Mouse (Mus musculus): ENCODE measurements around the gene Crabp2. TPM values are rescaled to one million over a fixed set of nuclear protein-coding genes. Genes with fewer than 3 reads are reported as not detected.

Crabp2 gene
- total RNA-seq, 4 experiments from 2014 or later: 3.9 to 5.9 (median 4.7) TPM

DNA sequence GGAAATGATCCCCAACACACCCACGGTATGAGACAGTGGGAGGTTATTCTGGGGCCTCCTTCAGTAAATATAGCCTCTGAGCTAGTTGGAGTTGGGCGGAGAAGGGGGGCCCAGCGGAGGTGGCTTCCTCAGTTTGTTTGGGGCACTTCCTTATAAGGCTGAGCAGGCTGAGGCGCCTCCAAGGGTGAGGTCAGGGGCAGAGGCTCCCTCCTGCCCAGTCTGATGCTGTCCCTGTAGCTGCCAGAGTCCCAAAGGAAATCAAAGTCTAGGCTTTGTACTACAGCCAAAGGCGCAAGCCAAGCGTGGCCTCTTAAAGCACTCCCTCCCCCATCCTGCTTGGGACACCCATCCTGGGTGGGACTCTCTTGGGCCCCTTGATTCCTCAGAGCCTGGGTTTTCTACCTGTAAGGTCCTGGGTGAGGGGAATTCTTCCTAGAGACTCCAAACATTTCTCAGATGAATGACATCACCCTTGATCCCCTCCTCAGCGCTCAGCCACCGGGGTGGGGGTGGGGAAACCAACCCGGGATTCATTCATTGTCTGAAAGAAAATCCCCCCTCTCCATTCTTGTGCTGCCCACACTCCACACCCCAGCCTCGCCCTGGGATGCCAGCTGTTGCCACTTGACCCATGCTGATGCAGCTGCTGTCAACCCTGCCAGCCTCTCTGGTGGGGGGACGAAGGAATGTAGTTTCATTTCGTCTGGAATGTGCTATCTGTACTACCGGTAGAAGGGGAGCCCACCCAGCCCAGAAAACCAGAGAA, 34.6 kb downstream of the Crabp2 start:
- DNase-seq (ENCODE audit: low spot score in 2 of 2): no peak

DNA sequence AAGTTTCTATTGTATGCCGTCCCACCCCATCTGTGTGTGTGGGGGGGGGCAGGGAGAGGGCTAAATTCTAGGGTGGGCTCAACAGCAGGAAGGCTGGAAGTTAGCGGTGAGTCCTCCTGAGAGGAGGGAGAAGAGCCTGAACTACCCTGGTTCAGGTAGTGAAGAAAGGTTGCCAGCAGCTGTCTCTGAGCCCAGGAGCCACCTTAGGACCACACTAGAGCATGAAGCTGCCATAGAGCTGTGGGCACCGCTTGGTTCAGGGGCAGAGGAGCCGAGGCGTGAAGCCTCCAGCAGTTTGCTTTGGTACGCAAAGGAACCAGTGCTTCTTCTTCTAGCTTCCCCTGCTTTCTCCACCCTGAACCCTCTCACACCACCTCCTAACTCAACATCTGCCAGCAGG, 35.2 kb downstream of the Crabp2 start:
- DNase-seq (ENCODE audit: low spot score in 2 of 2): no peak

DNA sequence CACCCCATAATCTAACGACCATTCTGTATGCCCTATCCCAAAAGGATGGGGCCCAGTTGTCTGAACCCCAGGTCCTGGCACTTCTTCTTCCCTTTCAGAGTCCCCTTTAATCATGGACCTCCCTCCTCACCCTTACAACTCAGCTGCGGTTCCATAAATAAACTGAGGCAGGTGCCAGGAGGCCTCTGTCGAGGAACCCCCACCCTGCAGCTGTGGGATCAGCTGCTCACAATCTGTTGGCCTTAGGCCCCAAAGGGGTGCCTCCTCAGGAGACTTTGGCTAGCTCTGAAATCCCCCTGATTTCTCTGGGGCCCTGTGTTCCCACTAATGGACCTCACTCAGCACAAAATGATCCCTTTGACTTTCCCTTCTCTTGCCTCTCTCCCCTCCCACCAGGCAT, 35.6 kb downstream of the Crabp2 start:
- DNase-seq (ENCODE audit: low spot score in 2 of 2): no peak

- no peak for DNase-seq (ENCODE audit: low spot score in 2 of 2)
These were observed 37.2 kb downstream of the Crabp2 start for GRCm38 (mm10) chr3:87985505-87986320.

DNA sequence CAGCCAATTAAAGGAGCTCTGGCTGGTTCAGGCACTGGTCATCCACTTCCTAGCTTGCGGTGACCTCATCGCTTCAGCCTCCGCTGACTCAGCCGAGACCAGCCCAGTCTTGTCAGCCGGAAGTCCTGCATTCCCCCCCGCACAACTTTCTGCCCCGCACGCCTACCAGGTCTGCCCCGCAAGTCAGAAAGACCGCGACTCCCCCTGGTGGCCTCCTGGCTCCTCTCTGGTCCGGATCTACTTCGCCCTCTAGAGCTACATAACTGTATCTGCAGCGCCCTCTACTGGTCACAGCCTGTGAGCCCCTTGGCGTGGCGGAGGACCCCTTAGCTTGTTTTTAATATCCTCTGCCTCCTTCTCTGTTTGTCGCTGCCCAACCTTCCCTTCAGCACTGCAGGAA, 38.4 kb downstream of the Crabp2 start:
- peak; percentile 86 to 92 for DNase-seq (ENCODE audit: low spot score in 2 of 2)

- DNase-seq (ENCODE audit: low spot score in 2 of 2): no peak
These were observed 39.2 kb downstream of the Crabp2 start for GRCm38 (mm10) chr3:87987633-87988032.

DNA sequence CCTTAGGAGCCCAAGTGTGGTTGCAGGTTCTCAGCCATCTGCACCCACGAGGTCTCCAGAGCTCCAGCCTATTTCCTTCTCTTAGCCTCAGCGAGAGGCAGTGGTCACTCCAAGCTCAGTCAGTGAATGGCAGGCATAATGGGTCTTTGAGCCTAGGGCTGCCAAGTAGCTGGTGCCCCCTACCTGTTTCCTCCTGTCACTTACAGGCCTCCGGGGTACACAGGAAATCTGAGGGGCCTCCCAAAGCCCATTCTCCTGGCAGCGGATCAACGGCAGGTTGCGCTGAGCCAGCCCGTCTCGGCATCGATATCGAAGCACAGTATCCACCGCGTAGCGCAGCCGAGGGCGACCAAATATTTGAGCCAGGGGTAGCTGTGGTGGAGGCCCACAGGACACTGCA, 39.6 kb downstream of the Crabp2 start:
- no peak for DNase-seq (ENCODE audit: low spot score in 2 of 2)

GRCm38 (mm10) chr3:87989935-87990334, 41.5 kb downstream of the Crabp2 start:
- DNase-seq (ENCODE audit: low spot score in 2 of 2): no peak

DNA sequence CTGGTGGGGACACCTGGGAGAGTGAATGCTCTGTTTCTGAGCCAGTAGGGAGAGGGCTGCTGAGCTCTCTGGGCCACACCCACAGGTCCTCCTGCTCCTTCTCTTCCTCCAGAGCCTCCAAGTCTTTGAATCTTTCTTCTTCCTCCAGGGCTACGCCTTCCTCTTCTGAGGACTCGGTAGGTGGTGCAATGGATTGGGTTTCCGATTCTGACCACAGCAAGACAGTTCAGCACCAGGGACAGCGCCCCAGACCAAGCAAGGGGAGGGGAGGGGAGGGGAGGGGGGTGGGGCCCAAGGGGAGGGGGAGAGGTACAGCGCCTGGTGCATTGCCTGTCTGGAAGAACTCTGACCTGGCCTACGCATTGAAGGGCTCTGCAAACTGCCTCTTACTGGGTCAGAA, 45.0 kb downstream of the Crabp2 start:
- no peak for DNase-seq (ENCODE audit: low spot score in 2 of 2)

DNA sequence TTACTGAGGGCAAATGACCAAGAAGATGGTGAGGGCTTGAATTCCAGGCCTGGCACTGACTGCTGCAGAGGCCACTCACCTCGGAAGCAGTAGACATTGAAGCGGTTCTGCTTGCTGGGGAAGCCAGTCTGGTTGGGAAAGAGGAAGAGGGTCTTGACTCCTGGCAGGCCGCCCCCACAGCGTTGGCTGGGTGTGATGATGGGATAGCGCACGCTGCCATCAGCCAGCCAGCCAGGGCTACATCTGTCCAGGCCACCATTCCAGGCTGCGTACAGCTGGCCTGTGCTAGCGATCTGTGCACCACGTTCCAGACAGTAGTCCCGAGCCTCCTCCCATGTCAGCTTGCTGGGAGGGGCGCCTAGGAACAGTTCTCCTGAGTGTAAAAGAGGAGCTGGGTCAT, 46.9 kb downstream of the Crabp2 start:
- no peak for DNase-seq (ENCODE audit: low spot score in 2 of 2)

GRCm38 (mm10) chr3:87996401-87996800, 47.9 kb downstream of the Crabp2 start:
- DNase-seq (ENCODE audit: low spot score in 2 of 2): no peak

GRCm38 (mm10) chr3:87996971-87997614, 48.6 kb downstream of the Crabp2 start:
- no peak for DNase-seq (ENCODE audit: low spot score in 2 of 2)

DNA sequence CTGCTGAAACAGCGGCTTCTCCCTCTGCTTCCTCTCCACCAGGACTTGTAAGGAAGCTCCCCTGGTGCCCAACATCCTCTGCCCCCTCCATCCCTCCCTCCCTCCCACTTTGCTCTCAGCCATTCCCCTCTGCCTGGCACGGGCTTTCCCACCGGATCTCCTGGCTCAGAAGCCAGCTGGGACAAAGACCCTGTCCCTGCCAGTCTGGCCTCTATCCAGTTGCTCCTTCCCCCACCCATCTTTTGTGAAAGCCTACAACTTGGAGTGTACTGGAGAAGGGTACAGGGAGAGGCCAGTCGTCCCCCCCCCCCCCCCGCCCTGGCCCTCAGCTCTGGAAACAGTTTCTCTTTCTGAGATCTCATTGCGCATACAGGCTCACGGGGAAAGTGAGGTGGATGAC, 50.3 kb downstream of the Crabp2 start:
- peak in 1 of 2 experiments; percentile 74 for DNase-seq (ENCODE audit: low spot score in 2 of 2)

DNA sequence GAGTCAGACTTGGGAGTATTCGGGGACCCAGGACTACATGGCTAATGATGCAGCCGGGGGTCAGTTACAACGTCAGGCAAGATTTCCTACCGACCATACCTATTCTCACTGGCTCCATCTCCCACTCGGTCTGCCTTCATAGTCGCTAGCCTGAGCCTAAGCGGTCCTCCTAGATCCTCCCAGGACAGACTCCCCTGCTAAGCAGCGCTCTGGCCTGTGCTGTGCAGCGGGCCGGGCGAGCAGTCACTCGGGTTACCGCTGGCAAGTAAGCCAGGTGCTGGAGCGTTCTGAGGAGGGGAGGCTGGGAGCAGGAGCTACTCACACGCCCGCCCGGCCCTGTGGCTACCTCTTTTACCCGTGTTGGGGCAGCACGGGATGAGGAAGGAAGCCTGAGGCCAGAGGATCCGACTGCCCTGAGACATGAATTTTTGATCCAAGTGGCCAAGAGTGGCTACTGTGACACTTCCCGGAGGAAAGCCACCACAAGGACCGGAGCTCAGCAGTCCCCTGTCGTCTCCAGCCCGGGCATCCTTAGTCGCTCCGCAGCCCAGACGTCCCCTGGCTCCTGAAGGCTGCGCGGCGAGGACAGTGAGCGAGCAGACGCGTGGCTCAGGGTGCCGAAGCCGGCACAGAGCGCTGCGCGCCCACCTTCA, 50.9 kb downstream of the Crabp2 start:
- no peak for DNase-seq (ENCODE audit: low spot score in 2 of 2)

- peak; percentile 51 to 54 for DNase-seq (ENCODE audit: low spot score in 2 of 2)
These were observed 51.7 kb downstream of the Crabp2 start, which contains the start of gene Bcan for GRCm38 (mm10) chr3:88000181-88000580. TSS of gene Bcan (minus strand) at chr3:88000230.

DNA sequence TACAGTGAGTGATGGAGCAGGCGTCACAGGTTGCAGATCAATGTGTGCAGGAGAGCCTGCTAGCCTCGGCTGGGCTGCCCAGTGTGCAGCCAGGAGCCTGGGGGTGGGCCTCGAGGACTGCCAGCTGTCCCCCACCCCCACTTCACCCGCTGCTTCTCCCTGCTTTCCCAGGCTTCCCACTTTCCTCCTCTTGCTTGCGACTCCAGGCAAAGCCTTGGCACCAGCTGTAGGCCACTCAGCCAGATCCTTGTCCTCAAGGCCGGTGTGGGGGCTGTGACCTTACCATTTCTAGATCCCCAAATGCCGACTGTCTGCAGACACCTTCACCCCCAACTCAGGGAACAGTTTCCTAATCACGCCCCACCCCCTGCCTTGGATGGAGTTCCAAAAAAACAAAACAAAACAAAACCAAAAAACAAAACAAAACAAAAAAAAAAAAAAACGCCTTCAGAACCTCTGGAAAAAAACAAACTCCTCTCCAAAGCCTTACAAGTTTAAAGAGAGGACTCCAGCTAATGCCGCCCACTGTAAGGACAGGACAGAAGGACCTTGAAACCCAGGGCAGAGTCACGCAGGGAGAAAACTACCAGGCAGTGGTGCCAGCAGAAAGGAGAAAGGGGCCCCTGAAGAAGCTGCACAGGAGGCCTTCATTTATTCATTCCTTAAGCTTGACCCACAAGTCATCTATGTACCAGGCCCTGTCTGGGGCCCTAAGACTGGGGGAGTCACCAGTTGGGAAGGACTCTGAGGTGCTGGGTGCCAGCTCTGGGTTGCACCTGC, 52.5 kb downstream of the Crabp2 start:
- no peak for DNase-seq (ENCODE audit: low spot score in 2 of 2)

- no peak for DNase-seq (ENCODE audit: low spot score in 2 of 2)
These were observed 54.0 kb downstream of the Crabp2 start for GRCm38 (mm10) chr3:88002291-88002976.
